Mouse (Mus musculus): ENCODE results near the gene Zfp821. TPM values are rescaled to one million over a fixed set of nuclear protein-coding genes. Genes with fewer than 3 reads are reported as not detected.
A peak's percentile ranks its signal among the peaks of the same experiment; 100 is the strongest.

The Zfp821 gene
- polyA plus RNA-seq, 1 experiment from 2014 or later, result 12.2 TPM

DNA sequence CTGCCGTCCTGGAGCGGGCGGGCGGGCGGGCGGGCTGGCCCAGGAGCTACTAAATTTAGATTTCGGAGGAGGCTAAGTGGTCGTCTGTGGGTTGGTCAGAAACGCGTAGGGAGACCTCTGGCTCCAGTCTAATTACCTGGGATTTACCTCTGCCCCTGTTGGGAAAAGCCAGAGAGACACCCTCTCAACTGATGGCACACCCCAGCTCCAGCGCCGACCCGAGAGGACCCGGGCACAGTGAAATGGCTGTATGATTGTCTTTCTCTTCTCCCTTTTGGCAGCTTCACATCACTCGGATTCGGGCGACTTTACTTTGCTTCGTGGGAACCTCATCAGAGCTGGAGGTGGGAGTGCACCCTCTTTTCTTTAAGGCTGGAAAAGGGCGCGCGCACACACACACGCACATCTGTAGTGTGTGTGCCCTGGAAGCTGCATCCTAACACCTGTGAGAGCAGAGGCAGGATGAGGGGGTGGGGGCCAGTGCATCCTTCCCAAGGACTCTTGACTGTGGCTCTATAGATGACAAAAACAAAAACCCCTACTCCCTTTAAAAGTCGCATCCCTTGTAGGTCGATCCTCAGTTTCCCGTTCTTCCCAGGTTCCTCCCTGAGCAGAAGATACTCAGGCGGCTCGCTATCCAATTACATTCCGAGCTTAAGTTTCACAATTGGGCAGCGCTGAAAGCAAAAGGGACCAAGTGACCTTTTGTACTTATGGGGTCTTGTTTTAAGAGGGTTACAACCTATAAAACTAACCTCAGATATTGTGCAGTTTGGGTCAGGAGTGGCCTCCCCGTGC lies 929 bp downstream of the Zfp821 start:
- no peaks in the 10 kb centered on the region for H3K27me3 ChIP-seq (ENCODE audit: control insufficient read depth, insufficient read depth, low read length)
- ATAC-seq (ENCODE audit: low FRiP score, low TSS enrichment) (peak; percentile 25), DNase-seq (ENCODE audit: low spot score) (no peak)
- H3K9me3 ChIP-seq (ENCODE audit: control insufficient read depth, low read length), result no peaks in the 10 kb centered on the region
- 0 out of 2 replicates have a peak, but pooled peaks cover 5% of the 10 kb centered on the region for H3K36me3 ChIP-seq (ENCODE audit: control insufficient read depth, insufficient read depth, low read length)
- peak overlapping the region; percentile 98 for H3K9ac ChIP-seq (ENCODE audit: low read length)
- H3K4me2 ChIP-seq (replicated peaks; ENCODE audit: low read depth), result peak overlapping the region; percentile 77
- H3K27ac ChIP-seq (replicated peaks), result peak overlapping the region; percentile 98
- H3K4me3 ChIP-seq (ENCODE audit: low read depth, low read length), result peak overlapping the region; percentile 96
- 2% methylated on average over 23 of the region's 30 CpGs for whole genome bisulfite sequencing
- no peak for TF ChIP-seq EP300 (optimal IDR thresholded peaks at IDR 0.05)
- H3K4me1 ChIP-seq (replicated peaks; ENCODE audit: control insufficient read depth, insufficient read depth), result no peaks in the 10 kb centered on the region

DNA sequence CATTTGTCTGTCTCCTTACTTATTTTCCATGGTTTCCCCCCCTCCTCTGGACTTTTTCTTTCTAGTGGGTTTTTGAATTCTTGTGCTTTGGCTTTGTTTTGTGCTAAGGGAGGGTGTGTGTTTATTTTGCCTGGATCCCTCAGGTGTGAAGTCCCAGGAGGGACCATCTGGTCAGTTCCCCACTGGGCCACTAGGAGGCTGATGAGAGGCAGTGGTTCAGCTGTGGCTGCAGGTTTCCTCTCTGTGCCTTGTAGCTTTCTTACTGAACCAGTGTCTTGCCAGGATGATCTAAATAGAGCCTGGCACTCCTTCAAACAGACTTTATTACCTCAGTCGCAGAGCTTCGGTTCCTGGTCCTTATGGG lies 1.5 kb downstream of the Zfp821 start:
- peak overlapping the region; percentile 77 for H3K4me2 ChIP-seq (replicated peaks; ENCODE audit: low read depth)
- no peak overlapping the region for H3K9ac ChIP-seq (ENCODE audit: low read length)
- no peaks in the 10 kb centered on the region for H3K27me3 ChIP-seq (ENCODE audit: control insufficient read depth, insufficient read depth, low read length)
- H3K36me3 ChIP-seq (ENCODE audit: control insufficient read depth, insufficient read depth, low read length), result peaks cover 9% of the 10 kb centered on the region
- WGBS, result 11% methylated on average over 2 of the region's 2 CpGs
- TF ChIP-seq CTCF (IDR thresholded peaks at IDR 0.05; ENCODE audit: low read depth), result peak; percentile 88
- no peak for TF ChIP-seq EP300 (optimal IDR thresholded peaks at IDR 0.05)
- H3K4me1 ChIP-seq (replicated peaks; ENCODE audit: control insufficient read depth, insufficient read depth), result no peaks in the 10 kb centered on the region
- H3K4me3 ChIP-seq (ENCODE audit: low read depth, low read length), result peak overlapping the region; percentile 96
- DNase-seq (ENCODE audit: low spot score), result peak; percentile 88
- no peak overlapping the region for H3K27ac ChIP-seq (replicated peaks)
- peak; percentile 71 for ATAC-seq (ENCODE audit: low FRiP score, low TSS enrichment)
- H3K9me3 ChIP-seq (ENCODE audit: control insufficient read depth, low read length), result no peaks in the 10 kb centered on the region

DNA sequence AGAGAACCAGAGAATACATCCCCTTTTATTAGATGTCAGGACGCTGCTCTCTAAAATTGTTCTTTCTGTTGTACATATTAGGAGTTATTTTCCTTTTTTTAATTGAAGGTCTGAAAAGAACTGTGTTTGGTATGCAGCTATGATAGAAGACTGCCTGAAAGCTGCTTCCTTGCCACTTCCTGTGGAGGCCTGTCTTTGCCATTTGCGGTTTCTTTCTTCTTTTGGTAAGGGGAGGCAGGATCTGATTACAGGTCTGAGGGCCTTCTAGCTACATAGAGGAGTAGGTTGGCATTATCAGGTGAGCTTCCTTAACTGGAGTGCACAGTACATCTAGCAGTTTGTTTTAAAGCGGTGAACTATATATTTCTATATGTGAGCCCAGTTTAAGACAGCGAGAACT lies 2.6 kb downstream of the Zfp821 start:
- Histone ChIP-seq H3K4me3 (ENCODE audit: low read depth, low read length) (no peak overlapping the region), H3K4me1 (replicated peaks; ENCODE audit: control insufficient read depth, insufficient read depth) (no peaks in the 10 kb centered on the region), H3K9ac (ENCODE audit: low read length) (no peak overlapping the region), H3K27me3 (ENCODE audit: control insufficient read depth, insufficient read depth, low read length) (no peaks in the 10 kb centered on the region), H3K36me3 (ENCODE audit: control insufficient read depth, insufficient read depth, low read length) (peaks cover 12% of the 10 kb centered on the region), H3K4me2 (replicated peaks; ENCODE audit: low read depth) (no peak overlapping the region), H3K27ac (replicated peaks) (no peak overlapping the region), H3K9me3 (ENCODE audit: control insufficient read depth, low read length) (no peaks in the 10 kb centered on the region)
- WGBS, result 95% methylated on average over 4 of the region's 4 CpGs
- no peak for DNase-seq (ENCODE audit: low spot score)
- no peak for ATAC-seq (ENCODE audit: low FRiP score, low TSS enrichment)
- no peak for TF ChIP-seq CTCF (IDR thresholded peaks at IDR 0.05; ENCODE audit: low read depth)
- TF ChIP-seq EP300 (optimal IDR thresholded peaks at IDR 0.05), result no peak

DNA sequence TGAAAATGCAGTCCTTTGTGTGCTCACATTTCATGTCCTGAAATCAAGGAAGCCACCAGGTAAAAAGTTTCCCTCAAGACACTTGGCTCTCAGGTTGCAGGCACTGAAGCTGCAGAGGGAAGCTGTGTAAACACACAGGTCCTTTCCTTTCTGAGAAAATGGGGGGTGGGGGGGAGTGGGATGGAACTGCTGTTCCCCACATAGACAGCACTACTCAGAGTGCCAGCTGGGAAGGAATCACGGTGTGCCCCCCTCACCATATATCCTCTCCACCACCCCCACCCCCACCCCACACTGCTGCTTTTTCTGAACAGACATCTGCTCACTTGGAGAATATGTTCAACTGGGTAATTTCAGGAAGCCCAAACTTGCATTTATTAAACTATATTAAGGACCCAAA lies 7.2 kb downstream of the Zfp821 start:
- H3K4me3 ChIP-seq (ENCODE audit: low read depth, low read length), result no peak overlapping the region
- 79% methylated on average over 1 of the region's 1 CpGs for WGBS
- no peak overlapping the region for H3K4me2 ChIP-seq (replicated peaks; ENCODE audit: low read depth)
- H3K4me1 ChIP-seq (replicated peaks; ENCODE audit: control insufficient read depth, insufficient read depth), result no peaks in the 10 kb centered on the region
- H3K27me3 ChIP-seq (ENCODE audit: control insufficient read depth, insufficient read depth, low read length), result no peaks in the 10 kb centered on the region
- H3K9me3 ChIP-seq (ENCODE audit: control insufficient read depth, low read length), result no peaks in the 10 kb centered on the region
- no peak overlapping the region for H3K9ac ChIP-seq (ENCODE audit: low read length)
- peaks cover 30% of the 10 kb centered on the region for H3K36me3 ChIP-seq (ENCODE audit: control insufficient read depth, insufficient read depth, low read length)
- DNase-seq (ENCODE audit: low spot score) (no peak), ATAC-seq (ENCODE audit: low FRiP score, low TSS enrichment) (no peak)
- no peak overlapping the region for H3K27ac ChIP-seq (replicated peaks)
- no peak for TF ChIP-seq EP300 (optimal IDR thresholded peaks at IDR 0.05)
- TF ChIP-seq CTCF (IDR thresholded peaks at IDR 0.05; ENCODE audit: low read depth), result no peak

DNA sequence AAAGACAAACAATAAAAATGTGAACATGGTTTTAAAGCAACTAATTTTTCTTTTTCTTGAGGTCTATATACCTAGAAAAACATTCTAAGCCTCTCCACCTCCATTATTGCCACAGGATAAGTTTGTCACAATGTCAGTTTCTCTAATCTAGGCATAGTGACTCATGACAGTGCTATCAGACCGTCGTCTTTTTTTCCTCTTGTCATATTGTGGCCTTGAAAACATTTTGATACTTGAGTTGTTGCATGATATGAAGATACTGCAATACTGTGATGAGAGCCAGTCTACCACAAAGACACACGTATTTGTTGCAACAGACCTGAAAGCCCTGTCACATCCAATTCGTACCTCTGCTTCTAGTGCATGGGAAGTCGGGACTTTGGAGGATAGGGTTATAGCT lies 9.6 kb downstream of the Zfp821 start:
- Histone ChIP-seq H3K27me3 (ENCODE audit: control insufficient read depth, insufficient read depth, low read length) (no peaks in the 10 kb centered on the region), H3K4me2 (replicated peaks; ENCODE audit: low read depth) (no peak overlapping the region), H3K36me3 (ENCODE audit: control insufficient read depth, insufficient read depth, low read length) (peaks cover 30% of the 10 kb centered on the region), H3K9ac (ENCODE audit: low read length) (no peak overlapping the region), H3K27ac (replicated peaks) (no peak overlapping the region), H3K4me3 (ENCODE audit: low read depth, low read length) (no peak overlapping the region), H3K9me3 (ENCODE audit: control insufficient read depth, low read length) (no peaks in the 10 kb centered on the region), H3K4me1 (replicated peaks; ENCODE audit: control insufficient read depth, insufficient read depth) (no peaks in the 10 kb centered on the region)
- no peak for ATAC-seq (ENCODE audit: low FRiP score, low TSS enrichment)
- WGBS, result 82% methylated on average over 5 of the region's 5 CpGs
- DNase-seq (ENCODE audit: low spot score), result no peak
- TF ChIP-seq EP300 (optimal IDR thresholded peaks at IDR 0.05) (no peak), CTCF (IDR thresholded peaks at IDR 0.05; ENCODE audit: low read depth) (no peak)

DNA sequence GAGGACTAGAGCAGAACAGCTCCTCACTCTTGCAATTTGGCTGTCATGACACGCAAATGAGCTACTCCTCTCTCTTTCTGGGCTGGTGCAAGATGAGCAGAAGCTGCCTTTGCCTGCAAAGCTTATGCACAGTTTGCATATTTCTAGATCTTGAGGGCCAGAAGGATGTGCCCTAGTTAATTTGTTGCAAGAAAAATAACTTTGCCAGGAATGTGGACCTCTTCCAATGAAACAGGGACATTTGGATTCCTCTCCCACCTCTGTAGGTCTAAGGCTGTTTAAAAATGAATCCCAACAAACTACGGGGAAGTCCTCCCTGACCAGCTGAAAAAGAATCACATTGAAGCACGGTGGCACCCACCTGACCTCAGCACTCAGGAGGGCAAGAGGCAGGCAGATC lies 19.8 kb downstream of the Zfp821 start:
- WGBS, result 84% methylated on average over 3 of the region's 3 CpGs
- no peak overlapping the region for H3K27ac ChIP-seq (replicated peaks)
- DNase-seq (ENCODE audit: low spot score) (no peak), ATAC-seq (ENCODE audit: low FRiP score, low TSS enrichment) (no peak)
- no peak overlapping the region for H3K9ac ChIP-seq (ENCODE audit: low read length)
- peaks cover 34% of the 10 kb centered on the region for H3K36me3 ChIP-seq (ENCODE audit: control insufficient read depth, insufficient read depth, low read length)
- no peaks in the 10 kb centered on the region for H3K9me3 ChIP-seq (ENCODE audit: control insufficient read depth, low read length)
- TF ChIP-seq CTCF (IDR thresholded peaks at IDR 0.05; ENCODE audit: low read depth) (no peak), EP300 (optimal IDR thresholded peaks at IDR 0.05) (no peak)
- H3K27me3 ChIP-seq (ENCODE audit: control insufficient read depth, insufficient read depth, low read length), result no peaks in the 10 kb centered on the region
- no peak overlapping the region for H3K4me2 ChIP-seq (replicated peaks; ENCODE audit: low read depth)
- no peak overlapping the region for H3K4me3 ChIP-seq (ENCODE audit: low read depth, low read length)
- no peaks in the 10 kb centered on the region for H3K4me1 ChIP-seq (replicated peaks; ENCODE audit: control insufficient read depth, insufficient read depth)
